Mouse (Mus musculus) intestine, embryonic 14.5 days (tissue): ENCODE data around the gene Rab14. TPM values are rescaled to one million over a fixed set of nuclear protein-coding genes. Genes with fewer than 3 reads are reported as not detected.

ENCODE experiments used
- ATAC-seq: fragments of 200-750 bp; cut with Nextera tagmentation; replicated peaks from 2 replicates; pipeline ENCODE4 v1.8.0; 2017; ENCODE audit warnings: low read depth, moderate number of reproducible peaks, moderate TSS enrichment, moderate library complexity; ENCODE audit not compliant: low FRiP score, low TSS enrichment
- DNase-seq: peaks from one replicate; pipeline ENCODE4 v3.0.0-alpha.2; 2018; ENCODE audit warnings: low spot score
- H3K27ac ChIP-seq: fragments of 300-500 bp; sonication (generic); 2 replicates; pipeline ENCODE4 v1.5.1; 2014; ENCODE audit warnings: low read depth, mild to moderate bottlenecking, control low read depth
- H3K27me3 ChIP-seq: fragments of 300-500 bp; sonication (generic); replicated peaks from 2 replicates; pipeline ENCODE4 v1.6.1; 2014; ENCODE audit warnings: low read length, control low read depth; ENCODE audit not compliant: control insufficient read depth, insufficient read depth
- H3K36me3 ChIP-seq: fragments of 300-500 bp; sonication (generic); 2 replicates; pipeline ENCODE4 v1.6.1; 2014; ENCODE audit warnings: low read length, control low read depth; ENCODE audit not compliant: control insufficient read depth, insufficient read depth
- H3K4me1 ChIP-seq: fragments of 300-500 bp; sonication (generic); replicated peaks from 2 replicates; pipeline ENCODE4 v1.6.1; 2014; ENCODE audit warnings: low read length, control low read depth, mixed read lengths; ENCODE audit not compliant: control insufficient read depth, insufficient read depth
- H3K4me2 ChIP-seq: fragments of 300-500 bp; sonication (generic); 2 replicates; pipeline ENCODE4 v1.6.1; 2014; ENCODE audit warnings: low read length
- H3K4me3 ChIP-seq: fragments of 300-500 bp; sonication (generic); 2 replicates; pipeline ENCODE4 v1.5.1; 2014; ENCODE audit warnings: low read depth, low read length, control low read depth, mixed read lengths
- H3K9ac ChIP-seq: fragments of 300-500 bp; sonication (generic); 2 replicates; pipeline ENCODE4 v1.6.1; 2014; ENCODE audit warnings: mild to moderate bottlenecking, low read length
- H3K9me3 ChIP-seq: fragments of 300-500 bp; sonication (generic); 2 replicates; pipeline ENCODE4 v1.6.1; 2016; ENCODE audit warnings: low read length, control low read depth; ENCODE audit not compliant: control insufficient read depth
- WGBS: fragments of 180-500 bp; shearing (Covaris S2); extraction: QIAGEN DNeasy Blood & Tissue Kit; methylation state at CpG from one replicate; pipeline ENCODE4 v1.1.7; 2014; 5-methylcytosine and 5-hydroxymethylcytosine counted together
- polyA plus RNA-seq: library from polyadenylated mRNA; unstranded; fragments of >200 nt; fragmentation: Nextera tagmentation; extraction: Ambion mirVana; gene quantifications from 2 replicates; pipeline ENCODE4 v1.2.1, GENCODE M21; 2014

Gene Rab14
- polyA plus RNA-seq, 1 experiment from 2014 or later = 258 TPM

GRCm38 (mm10) chr2:35153844-35154554, 46.9 kb downstream of the Rab14 start:
- peaks cover 99% of the 10 kb centered on the region for H3K36me3 ChIP-seq

DNA sequence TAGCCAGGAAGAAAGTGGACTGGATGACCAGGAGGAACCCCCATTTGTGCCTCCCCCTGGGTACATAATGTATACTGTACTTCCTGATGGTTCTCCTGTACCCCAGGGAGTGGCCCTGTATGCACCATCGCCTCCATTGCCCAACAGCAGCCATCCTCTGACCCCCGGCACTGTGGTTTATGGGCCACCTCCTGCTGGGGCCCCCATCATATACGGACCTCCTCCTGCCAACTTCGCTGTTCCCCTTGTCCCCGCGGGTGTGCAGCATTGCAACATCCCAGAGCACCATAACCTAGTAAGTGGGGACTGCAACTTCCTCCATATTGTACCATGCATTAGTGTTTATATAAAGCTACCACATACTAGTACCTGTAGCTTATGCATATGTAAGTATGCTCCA, 47.7 kb downstream of the Rab14 start:
- Histone ChIP-seq H3K4me3 (no peak overlapping the region), H3K36me3 (peaks cover 99% of the 10 kb centered on the region), H3K27ac (no peak overlapping the region), H3K9me3 (no peaks in the 10 kb centered on the region), H3K4me1 (no peaks in the 10 kb centered on the region), H3K9ac (no peak overlapping the region), H3K4me2 (no peak overlapping the region), H3K27me3 (no peaks in the 10 kb centered on the region)
- ATAC-seq (no peak), DNase-seq (no peak)
- 88% methylated on average over 6 of the region's 6 CpGs for WGBS

More at GRCm38 (mm10) chr2:35153844-35154554, 46.9 kb downstream of the Rab14 start:
- Histone ChIP-seq H3K9ac (no peak overlapping the region), H3K4me3 (no peak overlapping the region), H3K27me3 (no peaks in the 10 kb centered on the region), H3K9me3 (no peaks in the 10 kb centered on the region), H3K4me1 (no peaks in the 10 kb centered on the region), H3K27ac (no peak overlapping the region), H3K4me2 (no peak overlapping the region)
- WGBS = 87% methylated on average over 8 of the region's 8 CpGs
- no peak for DNase-seq
- ATAC-seq = no peak

- Histone ChIP-seq H3K4me1 (no peaks in the 10 kb centered on the region), H3K4me2 (no peak overlapping the region), H3K27me3 (no peaks in the 10 kb centered on the region), H3K36me3 (peaks cover 99% of the 10 kb centered on the region), H3K27ac (no peak overlapping the region), H3K4me3 (no peak overlapping the region), H3K9ac (no peak overlapping the region), H3K9me3 (no peaks in the 10 kb centered on the region)
- 95% methylated on average over 13 of the region's 13 CpGs for WGBS
- DNase-seq (no peak), ATAC-seq (no peak)
Observed at GRCm38 (mm10) chr2:35151303-35151882, 49.5 kb downstream of the Rab14 start.

DNA sequence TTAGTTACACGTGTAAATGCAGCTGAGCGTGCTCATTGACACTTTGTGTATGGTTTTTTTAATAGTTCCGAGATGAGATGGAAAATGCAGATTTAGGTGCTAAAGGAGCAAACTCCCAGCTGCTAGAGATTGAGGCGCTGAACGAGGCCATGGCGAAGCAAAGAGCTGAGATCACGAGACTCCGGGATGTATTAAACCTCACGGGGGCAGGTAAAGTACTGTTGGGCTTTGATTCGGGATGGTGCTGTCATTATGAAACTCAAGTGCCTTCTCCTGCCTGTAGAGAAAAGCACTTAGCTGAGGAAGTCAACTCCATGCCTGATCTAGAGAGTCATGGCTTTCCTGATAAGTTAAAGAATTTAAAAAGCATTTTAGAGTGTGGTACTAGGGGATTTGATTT, 52.1 kb downstream of the Rab14 start:
- H3K27me3 ChIP-seq = no peaks in the 10 kb centered on the region
- no peak overlapping the region for H3K4me2 ChIP-seq
- H3K9me3 ChIP-seq = no peaks in the 10 kb centered on the region
- H3K36me3 ChIP-seq = peaks cover 99% of the 10 kb centered on the region
- H3K27ac ChIP-seq = no peak overlapping the region
- no peaks in the 10 kb centered on the region for H3K4me1 ChIP-seq
- WGBS = 94% methylated on average over 10 of the region's 10 CpGs
- ATAC-seq (no peak), DNase-seq (no peak)
- H3K4me3 ChIP-seq = no peak overlapping the region
- no peak overlapping the region for H3K9ac ChIP-seq

- 93% methylated on average over 3 of the region's 3 CpGs for WGBS
- no peaks in the 10 kb centered on the region for H3K27me3 ChIP-seq
Observed at GRCm38 (mm10) chr2:35141673-35142072, 59.2 kb downstream of the Rab14 start.

DNA sequence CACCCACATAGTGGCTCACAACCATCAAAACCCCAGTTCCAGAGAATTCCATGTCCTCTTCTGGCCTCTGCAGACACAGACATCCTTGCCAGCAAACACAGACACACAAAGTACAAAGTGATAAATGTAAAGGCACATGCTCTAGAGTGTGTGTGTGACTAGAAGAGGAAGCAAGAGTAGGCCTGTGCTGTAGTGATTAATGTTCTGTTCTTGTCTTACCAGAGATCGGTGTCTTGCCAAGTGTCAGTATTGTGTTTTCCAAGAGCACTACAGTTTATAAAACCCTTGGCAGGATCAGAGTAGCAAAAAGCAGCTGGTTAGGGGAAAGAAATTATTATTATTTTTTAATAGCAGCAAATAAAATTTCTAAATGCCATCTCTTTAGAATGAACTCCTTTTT, 62.3 kb downstream of the Rab14 start:
- no peak overlapping the region for H3K4me2 ChIP-seq
- H3K36me3 ChIP-seq = peaks cover 86% of the 10 kb centered on the region
- no peak for ATAC-seq
- no peaks in the 10 kb centered on the region for H3K4me1 ChIP-seq
- no peak overlapping the region for H3K4me3 ChIP-seq
- 86% methylated on average over 1 of the region's 1 CpGs for WGBS
- H3K27ac ChIP-seq = no peak overlapping the region
- no peaks in the 10 kb centered on the region for H3K9me3 ChIP-seq
- no peak overlapping the region for H3K9ac ChIP-seq
- no peak for DNase-seq
- H3K27me3 ChIP-seq = no peaks in the 10 kb centered on the region

More at GRCm38 (mm10) chr2:35141673-35142072, 59.2 kb downstream of the Rab14 start:
- Histone ChIP-seq H3K36me3 (peaks cover 94% of the 10 kb centered on the region), H3K4me2 (no peak overlapping the region), H3K27ac (no peak overlapping the region), H3K4me3 (no peak overlapping the region), H3K9ac (no peak overlapping the region), H3K4me1 (no peaks in the 10 kb centered on the region), H3K9me3 (no peaks in the 10 kb centered on the region)
- ATAC-seq = no peak
- DNase-seq = no peak

DNA sequence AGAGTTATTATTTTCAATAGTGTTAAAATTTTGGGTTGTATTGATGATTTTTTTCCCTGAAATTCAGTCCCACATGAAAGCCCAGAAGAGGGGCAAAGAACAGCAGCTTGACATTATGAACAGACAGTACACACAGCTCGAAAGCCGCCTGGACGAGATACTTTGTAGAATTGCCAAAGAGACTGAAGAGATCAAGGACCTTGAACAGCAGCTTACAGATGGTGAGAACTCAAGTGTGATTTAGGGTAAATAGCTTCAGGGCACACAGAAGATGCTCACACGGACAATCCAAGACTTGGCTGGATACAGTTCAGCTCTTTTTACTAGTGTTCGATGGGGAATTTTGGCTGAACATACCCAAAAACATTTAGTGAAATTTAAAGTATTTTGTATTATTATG, 67.0 kb downstream of the Rab14 start:
- Histone ChIP-seq H3K36me3 (peaks cover 44% of the 10 kb centered on the region), H3K27ac (no peak overlapping the region), H3K27me3 (no peaks in the 10 kb centered on the region), H3K9me3 (no peaks in the 10 kb centered on the region), H3K4me1 (peaks cover 10% of the 10 kb centered on the region), H3K4me3 (no peak overlapping the region), H3K9ac (no peak overlapping the region), H3K4me2 (no peak overlapping the region)
- ATAC-seq = no peak
- DNase-seq = no peak
- 80% methylated on average over 5 of the region's 5 CpGs for WGBS

DNA sequence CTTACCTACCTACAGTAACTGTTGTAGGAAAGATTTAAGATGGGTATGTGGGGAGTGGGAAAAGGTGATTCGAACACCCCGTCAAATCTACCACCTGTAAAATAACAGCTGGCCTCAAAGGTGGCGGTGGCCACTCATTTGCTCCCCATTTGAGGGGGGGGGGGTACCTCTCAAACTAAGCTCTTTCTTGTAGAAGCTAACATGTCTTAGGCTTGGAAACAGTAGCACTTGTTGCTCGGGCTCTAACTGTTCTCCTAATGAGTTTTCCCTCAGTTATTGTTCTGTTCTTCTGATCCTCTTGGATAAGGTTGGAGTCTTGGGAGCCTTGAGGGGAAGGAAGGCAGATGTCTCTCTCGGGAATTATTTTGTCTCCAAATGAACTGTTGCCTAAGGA, 68.3 kb downstream of the Rab14 start:
- peak overlapping the region; percentile 45 for H3K4me3 ChIP-seq
- H3K4me2 ChIP-seq = peak overlapping the region; percentile 93
- H3K4me1 ChIP-seq = peaks cover 10% of the 10 kb centered on the region
- ATAC-seq = peak; percentile 40
- no peaks in the 10 kb centered on the region for H3K9me3 ChIP-seq
- H3K9ac ChIP-seq = peak overlapping the region; percentile 61
- peak overlapping the region; percentile 75 for H3K27ac ChIP-seq
- DNase-seq = peak; percentile 60
- H3K36me3 ChIP-seq = peaks cover 40% of the 10 kb centered on the region
- H3K27me3 ChIP-seq = no peaks in the 10 kb centered on the region
- 9% methylated on average over 5 of the region's 5 CpGs for WGBS
